ENCODE assay signal across 25 mouse cellular contexts in genomic region chr17:71213666-71214065, GRCm38 (mm10). TPM values are rescaled to one million over a fixed set of nuclear protein-coding genes. Genes with fewer than 3 reads are reported as not detected.
DNase-seq lines count a peak whose midpoint lies in the region; ATAC-seq and TF ChIP-seq lines count a peak whose summit lies in the region.
"Had no signal": no experiment of that assay in that cellular context is flagged by ENCODE, and none has a peak within 500 bp of the region (broad histone marks: within the 10 kb centered on the region; RNA-seq: fewer than 3 reads in every experiment).

No protein-coding gene starts in this region.

- no peak overlapping the region for H3K27ac ChIP-seq in liver, adult 2 months (replicated peaks; ENCODE audit: insufficient read depth, low read depth, low read length)
- H3K27ac ChIP-seq in liver, embryonic 11.5 days (ENCODE audit: low read depth, low read length) = peak overlapping the region; percentile 32; the same call in 1 of the 2 replicates
- no peak overlapping the region for H3K27ac ChIP-seq in liver, postnatal 0 days (ENCODE audit: low read depth)
- H3K27ac ChIP-seq: hindbrain, postnatal 0 days; lung, embryonic 15.5 days; neural tube, embryonic 13.5 days had no signal

- H3K36me3 ChIP-seq in liver, adult 2 months (ENCODE audit: control insufficient read depth, insufficient read depth, low read length) = peaks cover 50% of the 10 kb centered on the region
- H3K36me3 ChIP-seq in liver, embryonic 11.5 days (ENCODE audit: control insufficient read depth, insufficient read depth, low read length) = peaks cover 11% of the 10 kb centered on the region; the same call in 1 of the 2 replicates
- H3K36me3 ChIP-seq in liver, postnatal 0 days (replicated peaks; ENCODE audit: insufficient read depth, low read length) = peaks cover 29% of the 10 kb centered on the region

- H3K4me1 ChIP-seq in liver, adult 2 months (ENCODE audit: control insufficient read depth, insufficient read depth, low read length) = peaks cover 51% of the 10 kb centered on the region
- peaks cover 52% of the 10 kb centered on the region for H3K4me1 ChIP-seq in liver, embryonic 11.5 days (replicated peaks; ENCODE audit: control insufficient read depth, insufficient read depth, low read length)
- H3K4me1 ChIP-seq in liver, postnatal 0 days (ENCODE audit: insufficient read depth) = peaks cover 54% of the 10 kb centered on the region
- H3K4me1 ChIP-seq: lung, embryonic 15.5 days had no signal

- no peak for ATAC-seq in liver, embryonic 11.5 days (replicated peaks; ENCODE audit: low FRiP score)
- no peak for ATAC-seq in liver, postnatal 0 days
- no peak for ATAC-seq in erythroblast, adult 5-6 weeks (replicated peaks; ENCODE audit: low FRiP score, poor library complexity, severe bottlenecking)
- ATAC-seq: forebrain, postnatal 0 days; hindbrain, postnatal 0 days; intestine, embryonic 16.5 days; midbrain, embryonic 16.5 days had no signal

- peaks cover 40% of the 10 kb centered on the region for H3K79me2 ChIP-seq in liver, adult 2 months (ENCODE audit: control insufficient read depth, insufficient read depth, low read length)

- H3K4me3 ChIP-seq in liver, adult 2 months (ENCODE audit: insufficient read depth, low read depth, low read length) = no peak overlapping the region
- H3K4me3 ChIP-seq in liver, embryonic 11.5 days (ENCODE audit: low read depth, low read length) = no peak overlapping the region
- H3K4me3 ChIP-seq in liver, postnatal 0 days (ENCODE audit: low read depth, low read length) = no peak overlapping the region
- H3K4me3 ChIP-seq: lung, embryonic 15.5 days; myocyte; neural tube, embryonic 13.5 days had no signal

- TF ChIP-seq POLR2A in liver, adult 2 months (IDR thresholded peaks at IDR 0.05; ENCODE audit: extremely low read depth, insufficient read depth, low read length) = no peak

- TF ChIP-seq CTCF in liver, adult 2 months (IDR thresholded peaks at IDR 0.05; ENCODE audit: low read depth, low read length) = no peak
- TF ChIP-seq CTCF in liver, postnatal 0 days (IDR thresholded peaks at IDR 0.05; ENCODE audit: low read depth) = 0 out of 2 replicates have a peak, but pooled peaks have one; percentile 7

- no peaks in the 10 kb centered on the region for H3K27me3 ChIP-seq in liver, adult 2 months (ENCODE audit: control insufficient read depth, insufficient read depth, low read length)
- no peaks in the 10 kb centered on the region for H3K27me3 ChIP-seq in liver, embryonic 11.5 days (replicated peaks; ENCODE audit: control insufficient read depth, insufficient read depth, low read length)
- H3K27me3 ChIP-seq in liver, postnatal 0 days (ENCODE audit: insufficient read depth, low read length) = no peaks in the 10 kb centered on the region
- H3K27me3 ChIP-seq: lung, embryonic 15.5 days; megakaryocyte, embryonic 14.5 days; neural tube, embryonic 13.5 days had no signal

- H3K9me3 ChIP-seq in liver, embryonic 11.5 days (ENCODE audit: control insufficient read depth, low read length) = no peaks in the 10 kb centered on the region
- H3K9me3 ChIP-seq in liver, postnatal 0 days (ENCODE audit: low read length) = no peaks in the 10 kb centered on the region
- H3K9me3 ChIP-seq: lung, embryonic 15.5 days; neural tube, embryonic 13.5 days had no signal

- H3K9ac ChIP-seq in liver, adult 2 months (ENCODE audit: low read depth, low read length) = 0 out of 2 replicates have a peak overlapping the region, but pooled peaks have one; percentile 31
- H3K9ac ChIP-seq in liver, embryonic 11.5 days (ENCODE audit: low read depth, low read length) = no peak overlapping the region
- H3K9ac ChIP-seq in liver, postnatal 0 days (replicated peaks) = no peak overlapping the region
- H3K9ac ChIP-seq: forebrain, postnatal 0 days; lung, embryonic 15.5 days; neural tube, embryonic 13.5 days had no signal

- 59% methylated on average over 1 of the region's 1 CpGs for WGBS in liver, adult 2 months
- 87% methylated on average over 1 of the region's 1 CpGs for WGBS in liver, embryonic 11.5 days
- 84% methylated on average over 1 of the region's 1 CpGs for WGBS in liver, postnatal 0 days (ENCODE audit: insufficient replicate concordance)

- DNase-seq in liver, adult 2 months (ENCODE audit: extremely low read depth, low read depth, low spot score) = peak; percentile 62
- DNase-seq in liver = no peak
- peak; percentile 54 for DNase-seq in NIH3T3 (ENCODE audit: low read depth)
- DNase-seq in liver, embryonic 11.5 days (ENCODE audit: low spot score) = no peak
- DNase-seq in liver, postnatal 0 days = no peak
- no peak for DNase-seq in gastrocnemius, adult 8-10 months (ENCODE audit: low spot score in 2 of 2)
- no peak for DNase-seq in urinary bladder, adult 2 months (ENCODE audit: low spot score)
- DNase-seq: cerebellum, adult 11 months; cerebellum, postnatal 10 days; forebrain, postnatal 0 days; gastrocnemius, postnatal 36 days; kidney, postnatal 10 days; left cerebral cortex, postnatal 4 days; lung, postnatal 36 days; retina, postnatal 1 day; right cerebral cortex, postnatal 25 days; spleen, adult 18-20 months had no signal

- TF ChIP-seq EP300 in liver, postnatal 0 days (IDR thresholded peaks at IDR 0.05; ENCODE audit: low read depth) = no peak

- H3K4me2 ChIP-seq in liver, embryonic 11.5 days = no peak overlapping the region; the same call in 1 of the 2 replicates
- peak overlapping the region; percentile 63; the same call in 1 of the 2 replicates for H3K4me2 ChIP-seq in liver, postnatal 0 days (ENCODE audit: low read depth, low read length)
- H3K4me2 ChIP-seq: lung, embryonic 15.5 days; neural tube, embryonic 13.5 days had no signal

RNA-seq across cellular contexts. Expression of gene Lpin2, which starts 31.3 kb away (rescaled TPM):
- total RNA-seq in liver, adult 2 months (2014; rRNA removed) = 314 and 342 TPM in 2 replicates
- 22.4 and 24.9 TPM in 2 replicates for polyA plus RNA-seq in liver, adult 2 months (2012; rRNA removed)
- polyA plus RNA-seq in liver, embryonic 11.5 days (2014; fragmentation: Nextera tagmentation; extraction: Ambion mirVana) = 37.7 and 37.9 TPM in 2 replicates
- polyA plus RNA-seq in liver, postnatal 0 days (2015; fragmentation: Nextera tagmentation; extraction: Ambion mirVana) = 34.0 and 44.5 TPM in 2 replicates
- total RNA-seq in gastrocnemius, adult 8-10 months (2022) = 1 to 10 TPM; 1.6 to 4.9 (median 3.3) TPM
- total RNA-seq in erythroblast, adult 5-6 weeks (2015; ENCODE audit: low replicate concordance) = 751 and 838 TPM in 2 replicates
- 1,646 and 2,072 TPM in 2 replicates for total RNA-seq in erythroblast, adult 5-6 weeks (2017; ENCODE audit: low replicate concordance)
- polyA plus RNA-seq in urinary bladder, adult 2 months (2012; rRNA removed) = 13.7 and 18.8 TPM in 2 replicates

Comparison
In these comparisons a context has a peak if more than half of its experiments do, and no peak if none do; other contexts are left out.
1. DNase-seq: peak in liver, adult 2 months (single experiment) and NIH3T3 (single experiment); none in liver (single experiment), liver, embryonic 11.5 days (single experiment), liver, postnatal 0 days (single experiment), gastrocnemius, adult 8-10 months (0 of 2) and urinary bladder, adult 2 months (single experiment).